Mouse (Mus musculus): ENCODE measurements around the gene Dock11. TPM values are rescaled to one million over a fixed set of nuclear protein-coding genes. Genes with fewer than 3 reads are reported as not detected.

Dock11 gene
- total RNA-seq, 1 experiment from 2014 or later: 5.8 TPM

GRCm38 (mm10) chrX:35950135-35950534, 61.5 kb downstream of the Dock11 start:
- no peak for DNase-seq

- no peak for DNase-seq
These were observed 63.3 kb downstream of the Dock11 start for GRCm38 (mm10) chrX:35951945-35952344.

DNA sequence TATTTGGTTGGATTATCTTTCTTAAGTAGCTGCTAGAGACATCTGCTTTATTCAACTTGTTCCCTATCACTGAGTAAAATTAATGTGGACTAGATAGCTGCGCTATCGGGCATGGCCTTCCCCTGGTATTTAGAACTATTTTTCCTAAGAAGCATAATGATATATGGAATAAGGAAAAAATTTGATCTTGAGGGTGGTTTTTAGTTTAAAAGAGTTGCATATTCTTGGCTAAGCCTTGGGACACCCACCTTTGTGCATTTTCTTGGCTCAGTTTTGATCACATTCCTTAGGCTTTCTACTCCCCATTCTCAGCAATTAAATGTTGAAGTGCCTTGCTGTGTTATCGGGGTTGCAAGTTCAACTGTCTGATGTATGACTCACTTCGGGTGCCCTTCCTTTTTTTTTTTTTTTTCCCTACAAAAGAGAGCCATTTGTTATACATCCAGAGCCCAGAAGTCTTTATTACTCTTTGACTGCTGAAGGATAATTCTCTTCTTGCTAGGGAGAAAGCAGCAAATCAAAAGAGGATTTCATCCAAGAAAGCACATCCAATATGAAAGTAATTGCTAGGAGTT, 64.0 kb downstream of the Dock11 start:
- no peak for DNase-seq

DNA sequence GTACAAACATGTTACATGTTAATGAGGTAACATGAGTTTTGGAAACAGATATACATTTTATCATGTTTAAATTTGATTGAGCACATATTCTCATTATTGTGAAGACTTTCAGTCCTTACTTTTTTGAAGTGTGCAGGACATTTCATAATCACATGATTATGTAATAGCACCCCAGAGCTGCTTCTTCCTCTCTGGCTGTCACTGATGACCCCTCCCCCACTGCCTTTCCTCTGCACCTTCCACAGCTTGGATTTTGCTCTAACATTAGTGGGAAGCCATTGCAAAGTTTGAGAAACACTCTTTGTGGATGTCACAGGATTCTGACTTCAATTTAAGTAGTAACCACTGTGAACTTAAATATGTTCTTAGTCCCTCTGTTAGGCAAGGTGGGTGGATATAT, 67.6 kb downstream of the Dock11 start:
- no peak for DNase-seq

DNA sequence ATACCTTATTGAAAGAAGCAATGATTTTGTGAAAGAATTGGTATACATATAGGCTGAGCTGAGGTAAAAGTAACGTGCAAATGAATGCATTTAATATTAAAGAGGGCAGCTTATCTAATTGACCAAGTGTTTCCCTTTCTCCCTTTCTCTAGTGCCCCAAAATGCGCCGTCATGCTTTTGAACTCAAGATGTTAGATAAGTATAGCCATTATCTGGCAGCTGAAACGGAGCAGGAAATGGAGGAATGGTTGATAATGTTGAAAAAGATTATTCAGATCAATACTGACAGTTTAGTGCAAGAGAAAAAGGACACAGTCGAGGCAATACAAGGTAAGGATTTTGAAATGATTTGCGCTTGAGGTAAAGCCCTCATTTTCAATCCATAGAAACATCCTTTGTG, 74.5 kb downstream of the Dock11 start:
- no peak for DNase-seq

DNA sequence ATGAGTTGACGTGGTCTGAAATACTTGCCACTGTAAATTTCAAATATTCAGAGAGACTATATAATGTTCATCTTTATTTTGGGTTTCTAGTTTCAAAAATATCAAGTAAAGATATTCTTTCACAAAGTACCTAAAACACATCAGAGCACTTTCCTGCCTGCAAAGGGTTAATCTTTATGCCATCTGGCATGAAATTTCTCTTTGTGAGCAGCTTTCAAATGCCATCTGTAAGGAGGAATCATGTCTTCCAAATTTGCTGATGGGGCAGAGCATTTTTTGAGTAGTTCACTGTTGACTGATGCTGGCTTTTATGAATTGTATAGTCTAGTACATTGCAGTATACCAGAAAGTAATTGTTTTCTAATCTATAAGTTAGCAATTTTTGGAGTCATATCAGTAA, 80.6 kb downstream of the Dock11 start:
- DNase-seq: no peak

DNA sequence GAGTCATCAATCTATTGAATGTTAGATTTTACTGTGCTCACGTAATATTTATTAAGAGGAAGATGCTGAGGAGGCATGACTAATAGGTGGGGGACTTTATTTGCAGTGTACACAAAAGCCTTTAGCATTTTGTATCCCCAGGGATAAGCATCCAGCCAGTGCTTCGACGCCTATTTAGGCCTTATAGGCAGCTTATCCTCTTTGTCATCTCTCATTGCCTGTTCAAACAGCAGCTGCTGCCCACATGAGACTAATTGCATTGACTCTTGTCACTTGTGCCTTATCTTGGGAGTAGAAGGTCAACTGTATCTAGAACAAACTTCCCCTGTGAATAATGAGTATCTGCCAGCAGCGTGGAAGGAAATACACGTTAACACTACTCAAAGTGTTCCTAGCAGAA, 88.0 kb downstream of the Dock11 start:
- DNase-seq: no peak

DNA sequence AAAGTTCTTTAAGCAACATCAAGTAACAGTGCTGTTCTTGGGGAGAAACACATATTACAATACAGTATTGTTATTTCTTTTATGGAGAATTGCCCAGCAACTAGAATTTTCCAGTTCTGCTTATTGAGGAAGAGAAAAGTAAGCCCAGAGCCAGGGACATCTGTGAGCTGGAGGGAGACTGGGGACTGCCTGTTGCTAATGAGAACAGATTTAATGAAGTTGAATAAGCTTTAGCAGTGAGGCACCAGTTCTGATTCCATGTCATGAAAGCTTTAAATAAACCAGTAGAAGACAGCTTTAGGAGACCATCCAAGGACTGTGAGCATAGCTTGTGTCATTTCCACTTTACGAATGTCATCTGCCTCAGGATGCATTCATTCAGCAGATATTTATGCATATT, 99.3 kb downstream of the Dock11 start:
- no peak for DNase-seq

- DNase-seq: no peak
These were observed 102.0 kb downstream of the Dock11 start for GRCm38 (mm10) chrX:35990508-35991095.

GRCm38 (mm10) chrX:35994226-35994625, 105.6 kb downstream of the Dock11 start:
- no peak for DNase-seq

- peak; percentile 1 for DNase-seq
These were observed 108.4 kb downstream of the Dock11 start for GRCm38 (mm10) chrX:35997004-35997403.

DNA sequence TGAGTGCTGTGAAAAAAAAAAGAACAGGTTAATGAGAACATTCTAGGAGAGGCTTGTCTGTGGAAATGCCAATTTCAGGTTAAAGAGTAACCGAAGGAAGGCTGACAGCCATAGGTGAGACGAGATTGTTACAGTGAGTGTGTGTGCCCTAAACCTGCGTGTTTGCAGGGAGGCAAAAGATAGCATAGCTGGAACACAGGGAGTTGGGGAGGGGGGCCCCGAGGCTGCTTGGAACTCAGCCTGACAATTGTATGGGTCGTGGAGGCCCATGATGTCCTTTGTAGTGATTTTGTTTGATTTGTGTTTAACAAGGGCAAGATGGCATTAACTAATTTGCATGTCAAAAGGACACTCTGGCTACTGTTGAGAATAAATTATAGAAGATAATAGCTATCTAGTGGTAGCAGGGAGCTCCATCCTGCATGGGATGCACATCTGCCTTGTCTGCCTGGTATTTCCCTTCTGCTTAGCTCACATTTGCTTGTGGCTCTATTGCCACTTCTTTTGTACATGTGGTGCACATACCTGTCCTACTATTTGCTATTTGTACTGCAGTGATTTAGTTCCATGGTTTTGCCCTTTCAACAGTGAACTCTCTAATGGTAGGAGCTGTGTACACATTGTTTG, 109.3 kb downstream of the Dock11 start:
- DNase-seq: no peak

DNA sequence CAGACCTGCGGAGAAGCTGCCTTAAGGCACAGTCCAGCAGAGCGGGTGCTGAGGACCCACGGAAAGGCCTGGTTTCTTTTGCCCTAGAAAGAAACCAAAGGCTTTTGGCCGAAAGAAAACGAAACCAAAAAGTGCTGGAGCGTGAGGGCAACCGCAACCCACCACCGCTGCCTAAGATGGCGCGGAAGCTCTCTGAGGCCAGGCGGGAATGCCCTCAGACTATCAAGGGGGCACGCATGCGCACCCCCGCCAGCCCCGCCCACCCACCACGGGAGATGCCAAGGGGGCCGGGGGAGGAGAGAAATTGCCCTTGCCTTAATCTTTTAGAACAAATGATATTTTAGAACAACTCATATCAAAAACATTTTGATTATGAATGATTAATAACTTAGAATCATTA, 137.0 kb downstream of the Dock11 start:
- no peak for DNase-seq

DNA sequence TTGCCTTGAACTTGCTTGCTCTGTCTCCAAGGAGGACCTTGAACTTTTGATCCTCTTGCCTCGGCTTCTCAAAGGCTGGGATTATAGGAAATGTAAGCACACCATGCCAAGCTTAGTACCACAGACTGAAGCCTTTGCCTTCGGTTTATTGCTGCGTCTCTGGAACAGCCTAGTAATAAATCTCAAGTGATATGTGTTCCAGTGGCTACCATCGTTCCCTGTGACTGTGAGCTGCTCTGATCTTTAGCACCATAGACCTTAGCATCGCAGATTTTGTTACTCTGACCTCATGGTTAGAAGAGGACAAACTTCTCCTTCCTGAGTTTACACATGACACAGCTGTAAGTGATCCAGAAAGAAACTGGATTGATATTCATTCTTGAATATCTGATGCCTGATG, 142.5 kb downstream of the Dock11 start:
- no peak for DNase-seq

GRCm38 (mm10) chrX:36034045-36034444, 145.4 kb downstream of the Dock11 start:
- no peak for DNase-seq

DNA sequence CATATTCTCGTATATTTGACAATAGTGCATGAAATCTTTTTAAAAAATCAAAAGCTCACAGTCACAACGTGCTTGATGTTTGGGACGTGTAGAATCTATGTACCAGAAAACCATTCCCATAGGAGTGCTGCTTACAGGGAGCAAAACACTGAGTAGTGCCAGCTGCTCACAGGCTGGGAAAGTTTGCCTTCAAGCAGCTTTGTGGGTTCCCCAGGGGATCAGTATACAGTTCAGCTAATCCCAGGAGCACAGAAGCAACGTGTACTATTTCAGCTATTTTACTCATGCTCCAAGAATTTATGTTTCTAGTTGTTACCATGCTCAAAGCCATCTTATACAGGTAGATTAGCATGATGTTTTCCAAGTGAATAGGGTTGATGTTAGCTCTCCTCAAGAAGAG, 157.1 kb downstream of the Dock11 start:
- no peak for DNase-seq

DNA sequence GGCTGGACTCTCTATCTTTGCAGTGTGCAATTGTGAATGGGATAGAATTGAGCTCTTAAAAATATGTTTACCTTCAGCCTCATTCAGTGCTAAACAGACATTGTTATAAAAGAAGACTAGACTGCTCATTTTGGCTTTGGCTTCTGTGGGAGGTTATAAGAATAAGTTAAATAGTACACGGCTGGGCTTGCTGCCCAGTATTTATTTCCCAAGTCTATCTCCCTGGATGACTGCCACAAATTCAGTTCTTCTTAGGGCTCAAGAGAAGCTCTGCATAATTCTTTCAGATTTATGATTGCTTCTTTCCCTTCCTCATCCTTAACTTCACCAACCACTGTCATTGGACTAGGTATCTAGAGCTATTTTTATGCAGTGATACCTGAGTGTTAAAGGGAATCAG, 158.8 kb downstream of the Dock11 start:
- DNase-seq: no peak

GRCm38 (mm10) chrX:36050312-36050711, 161.7 kb downstream of the Dock11 start:
- no peak for DNase-seq

DNA sequence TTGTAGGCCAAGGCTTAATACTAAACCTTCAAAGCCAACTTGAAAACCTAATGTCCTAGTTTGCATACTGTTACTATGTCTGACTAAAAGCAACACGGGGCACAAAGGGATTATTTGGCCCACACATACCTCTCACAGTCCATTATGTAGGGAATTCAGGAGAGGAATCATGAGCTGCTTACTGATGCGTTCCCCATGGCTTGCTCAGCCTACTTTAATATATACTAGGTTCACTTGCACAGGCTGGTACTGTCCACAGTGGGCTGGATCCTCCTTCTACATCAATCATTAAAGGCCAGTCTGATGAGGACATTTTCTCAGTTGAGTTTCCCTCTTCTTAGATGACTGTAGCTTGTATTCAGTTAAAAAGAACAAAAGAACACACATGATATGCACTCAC, 185.4 kb downstream of the Dock11 start:
- DNase-seq: no peak

- DNase-seq: no peak
These were observed 188.5 kb downstream of the Dock11 start for GRCm38 (mm10) chrX:36077164-36077563.

GRCm38 (mm10) chrX:36082917-36083316, 194.3 kb downstream of the Dock11 start:
- DNase-seq: no peak

DNA sequence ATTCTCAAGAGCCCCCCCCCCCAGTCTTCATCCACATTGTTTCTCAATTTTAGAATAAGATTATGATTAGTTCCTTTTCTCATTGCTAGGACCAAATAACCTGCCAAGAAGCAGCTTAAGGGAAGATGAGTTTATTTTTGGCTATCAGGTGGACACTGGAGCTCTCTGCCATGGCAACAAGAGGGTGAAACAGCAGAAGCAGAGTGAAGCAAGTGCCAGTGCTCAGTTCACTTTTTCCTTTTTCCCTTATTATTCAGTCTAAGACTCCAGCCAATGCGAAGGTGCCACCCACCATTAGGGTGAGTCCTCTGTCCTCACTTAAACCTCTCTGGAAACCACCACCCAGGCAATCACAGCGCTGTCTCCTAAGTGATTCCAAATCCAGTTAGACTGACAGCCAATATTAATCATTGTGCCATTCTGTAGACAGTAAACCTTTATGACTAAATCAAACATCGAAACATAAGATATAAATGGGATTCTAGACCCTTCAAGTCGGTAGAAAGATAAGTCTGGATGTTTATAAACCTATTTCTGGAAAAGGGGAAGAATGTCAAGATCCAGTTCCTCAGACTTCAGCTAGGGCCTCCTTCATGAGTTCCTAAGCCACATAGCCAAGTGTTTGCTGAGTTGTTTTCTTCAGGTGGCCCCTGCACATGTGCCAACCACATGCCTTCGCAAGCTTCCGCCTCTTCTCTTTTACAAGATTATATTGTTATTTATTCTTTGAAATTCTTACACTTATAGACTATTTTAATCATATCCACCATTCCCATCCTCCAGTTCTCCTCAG, 200.0 kb downstream of the Dock11 start:
- DNase-seq: no peak

- DNase-seq: no peak
These were observed 212.3 kb downstream of the Dock11 start for GRCm38 (mm10) chrX:36100883-36101282.
